ENCODE assay signal across 10 mouse cellular contexts in the genomic region with DNA sequence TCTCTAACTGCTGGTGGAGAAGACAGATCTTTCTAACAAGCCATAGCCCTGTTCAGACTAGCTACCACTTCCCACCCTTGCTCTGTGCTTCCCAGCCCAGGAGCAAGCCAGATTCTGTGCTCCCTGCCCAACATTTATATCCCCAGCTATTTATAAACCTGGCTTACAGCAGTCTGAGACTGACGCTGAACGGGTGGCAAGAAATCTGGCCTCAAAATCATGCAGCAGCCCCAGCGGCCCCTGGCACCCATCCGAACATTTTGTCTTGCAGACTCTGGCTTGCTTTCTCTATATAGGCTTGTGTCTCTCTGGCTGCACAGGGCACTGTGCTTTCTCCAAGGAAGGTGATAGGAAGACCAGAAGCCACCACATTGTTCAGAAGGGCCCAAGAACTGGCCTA. TPM values are rescaled to one million over a fixed set of nuclear protein-coding genes. Genes with fewer than 3 reads are reported as not detected.
A peak's percentile ranks its signal among the peaks of the same experiment; 100 is the strongest.
DNase-seq lines count a peak whose midpoint lies in the region; ATAC-seq and TF ChIP-seq lines count a peak whose summit lies in the region.
"Had no signal": no experiment of that assay in that cellular context is flagged by ENCODE, and none has a peak within 500 bp of the region (broad histone marks: within the 10 kb centered on the region; RNA-seq: fewer than 3 reads in every experiment).

No protein-coding gene starts in this region.

- ATAC-seq in heart, embryonic 15.5 days (replicated peaks; ENCODE audit: insufficient number of reproducible peaks, insufficient read depth, low FRiP score, low read depth) = peak; percentile 64
- ATAC-seq in hindbrain, embryonic 14.5 days (ENCODE audit: low FRiP score) = no peak

- H3K27ac ChIP-seq in gastrocnemius, adult 2 months = peak overlapping the region; percentile 61
- peak overlapping the region; percentile 87 for H3K27ac ChIP-seq in heart, embryonic 15.5 days
- no peak overlapping the region for H3K27ac ChIP-seq in hindbrain, embryonic 14.5 days

- no peaks in the 10 kb centered on the region for H3K36me3 ChIP-seq in heart, embryonic 15.5 days
- H3K36me3 ChIP-seq in hindbrain, embryonic 14.5 days (replicated peaks; ENCODE audit: control insufficient read depth, insufficient read depth) = no peaks in the 10 kb centered on the region

- WGBS in heart, embryonic 15.5 days = 41% methylated on average over 4 of the region's 4 CpGs
- WGBS in hindbrain, embryonic 14.5 days = 90% methylated on average over 4 of the region's 4 CpGs

- intact Hi-C loops in gastrocnemius, adult 2 months (cut with DNase I) = loop anchor here (5.0 kb wide), 2 partner anchors 44 to 159 kb away; a partner anchor contains a TSS

- TF ChIP-seq CTCF in gastrocnemius, adult 2 months (IDR thresholded peaks at IDR 0.05) = no peak

- H3K4me3 ChIP-seq in gastrocnemius, adult 2 months = no peak overlapping the region
- no peak overlapping the region for H3K4me3 ChIP-seq in heart, embryonic 15.5 days
- no peak overlapping the region for H3K4me3 ChIP-seq in hindbrain, embryonic 14.5 days (replicated peaks; ENCODE audit: low read length)

- H3K4me1 ChIP-seq in heart, embryonic 15.5 days (replicated peaks) = peaks cover 40% of the 10 kb centered on the region
- H3K4me1 ChIP-seq in hindbrain, embryonic 14.5 days (replicated peaks; ENCODE audit: control insufficient read depth, insufficient read depth, low read length) = no peaks in the 10 kb centered on the region

- no peaks in the 10 kb centered on the region for H3K9me3 ChIP-seq in heart, embryonic 15.5 days (replicated peaks)
- no peaks in the 10 kb centered on the region for H3K9me3 ChIP-seq in hindbrain, embryonic 14.5 days (ENCODE audit: control insufficient read depth, low read length)

- H3K27me3 ChIP-seq in heart, embryonic 15.5 days = no peaks in the 10 kb centered on the region
- H3K27me3 ChIP-seq in hindbrain, embryonic 14.5 days (ENCODE audit: control insufficient read depth, insufficient read depth, low read length) = no peaks in the 10 kb centered on the region

- peak; percentile 44 to 66 for DNase-seq in left cerebral cortex, adult 18-20 months (ENCODE audit: low spot score in 2 of 2)
- DNase-seq in left cerebral cortex, adult 11 months (ENCODE audit: low spot score) = no peak
- peak; percentile 83 for DNase-seq in gastrocnemius, adult 2 months
- DNase-seq in right cerebral cortex, postnatal 14 days = peak; percentile 63
- DNase-seq in hindbrain, embryonic 14.5 days (ENCODE audit: low spot score) = no peak
- DNase-seq in cerebellum, adult 8-10 months = no peak
- DNase-seq: embryo, embryonic 11 days; kidney, adult 8-10 months; thymus, postnatal 36 days had no signal

- no peak overlapping the region for H3K9ac ChIP-seq in heart, embryonic 15.5 days
- H3K9ac ChIP-seq in hindbrain, embryonic 14.5 days = no peak overlapping the region

- H3K4me2 ChIP-seq in heart, embryonic 15.5 days = no peak overlapping the region
- H3K4me2 ChIP-seq in hindbrain, embryonic 14.5 days (replicated peaks) = no peak overlapping the region

RNA-seq across cellular contexts. Expression of a gene that starts 45.0 kb away (rescaled TPM):
- total RNA-seq in left cerebral cortex, adult 18-20 months (2021) = 10 to 100 TPM; 49.8 to 50.3 TPM
- total RNA-seq in gastrocnemius, adult 2 months (2021) = 10 to 100 TPM; 92.9 to 98.3 TPM
- 3.2 and 4.1 TPM in 2 replicates for polyA plus RNA-seq in heart, embryonic 15.5 days (2015; fragmentation: Nextera tagmentation; extraction: Ambion mirVana)
- 7.7 and 9.9 TPM in 2 replicates for polyA plus RNA-seq in hindbrain, embryonic 14.5 days (2014; fragmentation: Nextera tagmentation; extraction: Ambion mirVana)

Comparison
In these comparisons a context has a peak if more than half of its experiments do, and no peak if none do; other contexts are left out.
1. DNase-seq: peak in left cerebral cortex, adult 18-20 months (2 of 2), gastrocnemius, adult 2 months (single experiment) and right cerebral cortex, postnatal 14 days (single experiment); none in left cerebral cortex, adult 11 months (single experiment), hindbrain, embryonic 14.5 days (single experiment) and cerebellum, adult 8-10 months (single experiment).